Mouse (Mus musculus) midbrain, postnatal 0 days (tissue): ENCODE data around the gene Phldb2. TPM values are rescaled to one million over a fixed set of nuclear protein-coding genes. Genes with fewer than 3 reads are reported as not detected.

Source experiments
- ATAC-seq: fragments of 200-750 bp; cut with Nextera tagmentation; 2 replicates; pipeline ENCODE4 v1.8.0; 2017; ENCODE audit warnings: moderate number of reproducible peaks, mild to moderate bottlenecking, moderate TSS enrichment, moderate library complexity; ENCODE audit not compliant: low FRiP score
- DNase-seq: peaks from one replicate; pipeline ENCODE4 v3.0.0-alpha.2; 2015; ENCODE audit warnings: low spot score
- H3K27ac ChIP-seq: fragments of 300-500 bp; sonication (generic); 2 replicates; pipeline ENCODE4 v1.5.1; 2014; ENCODE audit warnings: low read depth, mild to moderate bottlenecking, low read length, mixed read lengths
- H3K27me3 ChIP-seq: fragments of 300-500 bp; sonication (generic); 2 replicates; pipeline ENCODE4 v1.6.1; 2014; ENCODE audit warnings: low read length, control low read depth, mixed read lengths; ENCODE audit not compliant: insufficient read depth
- H3K36me3 ChIP-seq: fragments of 300-500 bp; sonication (generic); 2 replicates; pipeline ENCODE4 v1.6.1; 2014; ENCODE audit warnings: low read length, control low read depth, mixed read lengths; ENCODE audit not compliant: insufficient read depth
- H3K4me1 ChIP-seq: fragments of 300-500 bp; sonication (generic); 2 replicates; pipeline ENCODE4 v1.6.1; 2014; ENCODE audit warnings: mild to moderate bottlenecking, control low read depth, antibody characterized with exemption, low read length, mixed read lengths; ENCODE audit not compliant: insufficient read depth
- H3K4me2 ChIP-seq: fragments of 300-500 bp; sonication (generic); 2 replicates; pipeline ENCODE4 v1.6.1; 2014; ENCODE audit warnings: low read depth, mild to moderate bottlenecking, low read length, mixed read lengths; ENCODE audit not compliant: poor library complexity, severe bottlenecking
- H3K4me3 ChIP-seq: fragments of 300-500 bp; sonication (generic); 2 replicates; pipeline ENCODE4 v1.5.1; 2014; ENCODE audit warnings: low read depth, mild to moderate bottlenecking, low read length, moderate library complexity
- H3K9ac ChIP-seq: fragments of 300-500 bp; sonication (generic); replicated peaks from 2 replicates; pipeline ENCODE4 v1.6.1; 2014; ENCODE audit warnings: mild to moderate bottlenecking, low read length, moderate library complexity, mixed read lengths; ENCODE audit not compliant: poor library complexity, severe bottlenecking
- H3K9me3 ChIP-seq: fragments of 300-500 bp; sonication (generic); 2 replicates; pipeline ENCODE4 v1.6.1; 2016; ENCODE audit warnings: low read length, control low read depth
- CTCF ChIP-seq: IDR thresholded peaks from 2 replicates; pipeline ENCODE4 v1.5.1; 2016; ENCODE audit warnings: antibody characterized with exemption, mild to moderate bottlenecking
- WGBS: fragments of 180-500 bp; shearing (Covaris S2); extraction: QIAGEN DNeasy Blood & Tissue Kit; methylation state at CpG from one replicate; pipeline ENCODE4 v1.1.7; 2014; 5-methylcytosine and 5-hydroxymethylcytosine counted together
- polyA plus RNA-seq: library from polyadenylated mRNA; unstranded; fragments of >200 nt; fragmentation: Nextera tagmentation; extraction: Ambion mirVana; gene quantifications from 2 replicates; pipeline ENCODE4 v1.2.1, GENCODE M21; 2015
- total RNA-seq: library from RNA; depleted of rRNA; stranded (reverse); fragments of >200 nt; gene quantifications from 2 replicates; pipeline ENCODE4 v1.2.3, GENCODE M21; 2014

Gene Phldb2
- total and polyA plus RNA-seq, 2 experiments from 2014 or later: 4.2 to 4.5 TPM

GRCm38 (mm10) chr16:45936521-45936920 is 16.9 kb downstream of the Phldb2 start:
- Histone ChIP-seq H3K9me3 (no peaks in the 10 kb centered on the region), H3K27me3 (no peaks in the 10 kb centered on the region), H3K4me1 (no peaks in the 10 kb centered on the region), H3K27ac (no peak overlapping the region), H3K9ac (no peak overlapping the region), H3K36me3 (no peaks in the 10 kb centered on the region), H3K4me2 (no peak overlapping the region), H3K4me3 (no peak overlapping the region)
- WGBS: 41% methylated on average over 2 of the region's 2 CpGs
- no peak for TF ChIP-seq CTCF
- ATAC-seq (no peak), DNase-seq (no peak)

- no peak overlapping the region for H3K4me2 ChIP-seq
- no peaks in the 10 kb centered on the region for H3K9me3 ChIP-seq
- H3K36me3 ChIP-seq: no peaks in the 10 kb centered on the region
- no peak overlapping the region for H3K9ac ChIP-seq
- TF ChIP-seq CTCF: no peak
- no peak overlapping the region for H3K4me3 ChIP-seq
- H3K4me1 ChIP-seq: no peaks in the 10 kb centered on the region
- WGBS: 80% methylated on average over 3 of the region's 3 CpGs
- H3K27me3 ChIP-seq: no peaks in the 10 kb centered on the region
- no peak for DNase-seq
- no peak for ATAC-seq
- H3K27ac ChIP-seq: no peak overlapping the region
These were observed 17.4 kb downstream of the Phldb2 start for GRCm38 (mm10) chr16:45935956-45936483.

GRCm38 (mm10) chr16:45934721-45935407 is 18.5 kb downstream of the Phldb2 start:
- no peak for DNase-seq
- Histone ChIP-seq H3K36me3 (no peaks in the 10 kb centered on the region), H3K27ac (no peak overlapping the region), H3K27me3 (no peaks in the 10 kb centered on the region), H3K4me3 (no peak overlapping the region), H3K4me1 (no peaks in the 10 kb centered on the region), H3K9ac (no peak overlapping the region), H3K4me2 (no peak overlapping the region), H3K9me3 (no peaks in the 10 kb centered on the region)
- TF ChIP-seq CTCF: no peak
- no peak for ATAC-seq
- 57% methylated on average over 2 of the region's 2 CpGs for WGBS

GRCm38 (mm10) chr16:45930308-45930707 is 23.1 kb downstream of the Phldb2 start:
- Histone ChIP-seq H3K9ac (no peak overlapping the region), H3K27me3 (no peaks in the 10 kb centered on the region), H3K4me2 (no peak overlapping the region), H3K27ac (no peak overlapping the region), H3K4me3 (no peak overlapping the region), H3K36me3 (no peaks in the 10 kb centered on the region), H3K4me1 (no peaks in the 10 kb centered on the region), H3K9me3 (no peaks in the 10 kb centered on the region)
- 89% methylated on average over 3 of the region's 3 CpGs for WGBS
- no peak for TF ChIP-seq CTCF
- no peak for ATAC-seq
- DNase-seq: no peak

GRCm38 (mm10) chr16:45928090-45928489 is 25.3 kb downstream of the Phldb2 start:
- Histone ChIP-seq H3K27me3 (no peaks in the 10 kb centered on the region), H3K4me2 (no peak overlapping the region), H3K9ac (no peak overlapping the region), H3K4me1 (no peaks in the 10 kb centered on the region), H3K36me3 (no peaks in the 10 kb centered on the region), H3K27ac (no peak overlapping the region), H3K4me3 (no peak overlapping the region), H3K9me3 (no peaks in the 10 kb centered on the region)
- ATAC-seq: no peak
- WGBS: 82% methylated on average over 4 of the region's 4 CpGs
- TF ChIP-seq CTCF: no peak
- no peak for DNase-seq

GRCm38 (mm10) chr16:45927601-45928000 is 25.8 kb downstream of the Phldb2 start:
- no peak for TF ChIP-seq CTCF
- Histone ChIP-seq H3K9me3 (no peaks in the 10 kb centered on the region), H3K4me1 (no peaks in the 10 kb centered on the region), H3K9ac (no peak overlapping the region), H3K4me3 (no peak overlapping the region), H3K27me3 (no peaks in the 10 kb centered on the region), H3K4me2 (no peak overlapping the region), H3K27ac (no peak overlapping the region), H3K36me3 (no peaks in the 10 kb centered on the region)
- 65% methylated on average over 3 of the region's 3 CpGs for WGBS
- ATAC-seq: no peak
- DNase-seq: no peak
